Mouse (Mus musculus): ENCODE results near the gene Kdf1. TPM values are rescaled to one million over a fixed set of nuclear protein-coding genes. Genes with fewer than 3 reads are reported as not detected.

The Kdf1 gene
- 3.1 and 4.5 TPM in 2 replicates for polyA plus RNA-seq (2015; fragmentation: Nextera tagmentation; extraction: Ambion mirVana)

GRCm38 (mm10) chr4:133518601-133519368 lies at the start of gene Kdf1:
Gene Kdf1 (plus strand): TSS chr4:133518963.
- peak within 1 kb of the TSS; percentile 53 for H3K4me3 ChIP-seq (ENCODE audit: low read length)
- H3K4me1 ChIP-seq (ENCODE audit: control insufficient read depth, insufficient read depth, low read length), result 0 out of 2 replicates have a peak, but pooled peaks cover 5% of the 10 kb centered on the region
- H3K9ac ChIP-seq (ENCODE audit: low read length), result peak within 1 kb of the TSS; percentile 70
- H3K27ac ChIP-seq (ENCODE audit: low read length), result no peak within 1 kb of the TSS
- peak; percentile 45; the same call in 1 of the 2 replicates for ATAC-seq (replicated peaks; ENCODE audit: extremely low read depth, insufficient read depth, low FRiP score)
- H3K36me3 ChIP-seq (ENCODE audit: control insufficient read depth, insufficient read depth), result no peaks in the 10 kb centered on the region
- peaks cover 29% of the 10 kb centered on the region for H3K27me3 ChIP-seq (ENCODE audit: control insufficient read depth, insufficient read depth, low read length)
- no peaks in the 10 kb centered on the region for H3K9me3 ChIP-seq (replicated peaks; ENCODE audit: control insufficient read depth, low read length)
- H3K4me2 ChIP-seq (ENCODE audit: low read depth, low read length), result peak within 1 kb of the TSS; percentile 73
- 4% methylated on average over 64 of the region's 69 CpGs for WGBS

GRCm38 (mm10) chr4:133469122-133469521 lies 49.6 kb upstream of the Kdf1 start:
- Histone ChIP-seq H3K27me3 (ENCODE audit: control insufficient read depth, insufficient read depth, low read length) (peaks cover 6% of the 10 kb centered on the region), H3K36me3 (ENCODE audit: control insufficient read depth, insufficient read depth) (no peaks in the 10 kb centered on the region), H3K4me3 (ENCODE audit: low read length) (no peak overlapping the region), H3K4me2 (ENCODE audit: low read depth, low read length) (peak overlapping the region; percentile 87), H3K4me1 (ENCODE audit: control insufficient read depth, insufficient read depth, low read length) (0 out of 2 replicates have a peak, but pooled peaks cover 4% of the 10 kb centered on the region), H3K27ac (ENCODE audit: low read length) (no peak overlapping the region), H3K9me3 (replicated peaks; ENCODE audit: control insufficient read depth, low read length) (peaks cover 4% of the 10 kb centered on the region; the same call in 1 of the 2 replicates), H3K9ac (ENCODE audit: low read length) (no peak overlapping the region)
- 0 out of 2 replicates have a peak, but pooled peaks have one; percentile 39 for ATAC-seq (replicated peaks; ENCODE audit: extremely low read depth, insufficient read depth, low FRiP score)
- WGBS, result 16% methylated on average over 12 of the region's 12 CpGs

GRCm38 (mm10) chr4:133471135-133471821 lies 47.5 kb upstream of the Kdf1 start:
- Histone ChIP-seq H3K4me1 (ENCODE audit: control insufficient read depth, insufficient read depth, low read length) (0 out of 2 replicates have a peak, but pooled peaks cover 4% of the 10 kb centered on the region), H3K4me2 (ENCODE audit: low read depth, low read length) (no peak overlapping the region), H3K27me3 (ENCODE audit: control insufficient read depth, insufficient read depth, low read length) (peaks cover 14% of the 10 kb centered on the region), H3K9ac (ENCODE audit: low read length) (no peak overlapping the region), H3K4me3 (ENCODE audit: low read length) (no peak overlapping the region), H3K9me3 (replicated peaks; ENCODE audit: control insufficient read depth, low read length) (peaks cover 4% of the 10 kb centered on the region; the same call in 1 of the 2 replicates), H3K36me3 (ENCODE audit: control insufficient read depth, insufficient read depth) (no peaks in the 10 kb centered on the region), H3K27ac (ENCODE audit: low read length) (no peak overlapping the region)
- ATAC-seq (replicated peaks; ENCODE audit: extremely low read depth, insufficient read depth, low FRiP score), result no peak
- WGBS, result 80% methylated on average over 7 of the region's 7 CpGs

- no peak overlapping the region for H3K4me2 ChIP-seq (ENCODE audit: low read depth, low read length)
- 0 out of 2 replicates have a peak, but pooled peaks cover 1% of the 10 kb centered on the region for H3K4me1 ChIP-seq (ENCODE audit: control insufficient read depth, insufficient read depth, low read length)
- H3K9me3 ChIP-seq (replicated peaks; ENCODE audit: control insufficient read depth, low read length), result peaks cover 4% of the 10 kb centered on the region; the same call in 1 of the 2 replicates
- no peak overlapping the region for H3K27ac ChIP-seq (ENCODE audit: low read length)
- peaks cover 11% of the 10 kb centered on the region for H3K27me3 ChIP-seq (ENCODE audit: control insufficient read depth, insufficient read depth, low read length)
- ATAC-seq (replicated peaks; ENCODE audit: extremely low read depth, insufficient read depth, low FRiP score), result no peak
- H3K9ac ChIP-seq (ENCODE audit: low read length), result no peak overlapping the region
- no peak overlapping the region for H3K4me3 ChIP-seq (ENCODE audit: low read length)
- WGBS, result 40% methylated on average over 2 of the region's 2 CpGs
- H3K36me3 ChIP-seq (ENCODE audit: control insufficient read depth, insufficient read depth), result no peaks in the 10 kb centered on the region
Observed at GRCm38 (mm10) chr4:133473833-133474232, 44.9 kb upstream of the Kdf1 start.

- H3K36me3 ChIP-seq (ENCODE audit: control insufficient read depth, insufficient read depth), result no peaks in the 10 kb centered on the region
- 3% methylated on average over 29 of the region's 29 CpGs for WGBS
- peak within 1 kb of the TSS; percentile 68 for H3K9ac ChIP-seq (ENCODE audit: low read length)
- H3K27me3 ChIP-seq (ENCODE audit: control insufficient read depth, insufficient read depth, low read length), result peaks cover 32% of the 10 kb centered on the region
- peaks cover 18% of the 10 kb centered on the region for H3K4me1 ChIP-seq (ENCODE audit: control insufficient read depth, insufficient read depth, low read length)
- ATAC-seq (replicated peaks; ENCODE audit: extremely low read depth, insufficient read depth, low FRiP score), result peak; percentile 98
- peak within 1 kb of the TSS; percentile 79 for H3K4me2 ChIP-seq (ENCODE audit: low read depth, low read length)
- H3K27ac ChIP-seq (ENCODE audit: low read length), result no peak within 1 kb of the TSS
- H3K4me3 ChIP-seq (ENCODE audit: low read length), result peak within 1 kb of the TSS; percentile 58
- no peaks in the 10 kb centered on the region for H3K9me3 ChIP-seq (replicated peaks; ENCODE audit: control insufficient read depth, low read length)
Observed at GRCm38 (mm10) chr4:133479458-133480184, 39.1 kb upstream of the Kdf1 start, which contains the start of gene Tent5b. Gene Tent5b (plus strand): TSS chr4:133480132.

GRCm38 (mm10) chr4:133480185-133480537 lies 38.6 kb upstream of the Kdf1 start:
- H3K36me3 ChIP-seq (ENCODE audit: control insufficient read depth, insufficient read depth), result no peaks in the 10 kb centered on the region
- H3K4me3 ChIP-seq (ENCODE audit: low read length), result peak overlapping the region; percentile 58
- peaks cover 19% of the 10 kb centered on the region for H3K4me1 ChIP-seq (ENCODE audit: control insufficient read depth, insufficient read depth, low read length)
- peaks cover 28% of the 10 kb centered on the region for H3K27me3 ChIP-seq (ENCODE audit: control insufficient read depth, insufficient read depth, low read length)
- H3K9me3 ChIP-seq (replicated peaks; ENCODE audit: control insufficient read depth, low read length), result no peaks in the 10 kb centered on the region
- peak overlapping the region; percentile 68 for H3K9ac ChIP-seq (ENCODE audit: low read length)
- WGBS, result 2% methylated on average over 34 of the region's 34 CpGs
- no peak overlapping the region for H3K27ac ChIP-seq (ENCODE audit: low read length)
- peak; percentile 19; the same call in 1 of the 2 replicates for ATAC-seq (replicated peaks; ENCODE audit: extremely low read depth, insufficient read depth, low FRiP score)
- peak overlapping the region; percentile 79 for H3K4me2 ChIP-seq (ENCODE audit: low read depth, low read length)

GRCm38 (mm10) chr4:133480754-133481153 lies 38.0 kb upstream of the Kdf1 start:
- Histone ChIP-seq H3K4me1 (ENCODE audit: control insufficient read depth, insufficient read depth, low read length) (peaks cover 19% of the 10 kb centered on the region), H3K27ac (ENCODE audit: low read length) (no peak overlapping the region), H3K4me3 (ENCODE audit: low read length) (peak overlapping the region; percentile 58), H3K36me3 (ENCODE audit: control insufficient read depth, insufficient read depth) (no peaks in the 10 kb centered on the region), H3K4me2 (ENCODE audit: low read depth, low read length) (peak overlapping the region; percentile 79), H3K9ac (ENCODE audit: low read length) (no peak overlapping the region), H3K27me3 (ENCODE audit: control insufficient read depth, insufficient read depth, low read length) (peaks cover 24% of the 10 kb centered on the region), H3K9me3 (replicated peaks; ENCODE audit: control insufficient read depth, low read length) (no peaks in the 10 kb centered on the region)
- WGBS, result 41% methylated on average over 6 of the region's 6 CpGs
- ATAC-seq (replicated peaks; ENCODE audit: extremely low read depth, insufficient read depth, low FRiP score), result no peak

- Histone ChIP-seq H3K4me3 (ENCODE audit: low read length) (no peak overlapping the region), H3K36me3 (ENCODE audit: control insufficient read depth, insufficient read depth) (no peaks in the 10 kb centered on the region), H3K27me3 (ENCODE audit: control insufficient read depth, insufficient read depth, low read length) (peaks cover 24% of the 10 kb centered on the region), H3K9me3 (replicated peaks; ENCODE audit: control insufficient read depth, low read length) (no peaks in the 10 kb centered on the region), H3K9ac (ENCODE audit: low read length) (0 out of 2 replicates have a peak overlapping the region, but pooled peaks have one; percentile 16), H3K27ac (ENCODE audit: low read length) (no peak overlapping the region), H3K4me2 (ENCODE audit: low read depth, low read length) (no peak overlapping the region), H3K4me1 (ENCODE audit: control insufficient read depth, insufficient read depth, low read length) (peaks cover 19% of the 10 kb centered on the region)
- ATAC-seq (replicated peaks; ENCODE audit: extremely low read depth, insufficient read depth, low FRiP score), result no peak
- WGBS, result 9% methylated on average over 4 of the region's 4 CpGs
Observed at GRCm38 (mm10) chr4:133481488-133481887, 37.3 kb upstream of the Kdf1 start.
